Mouse (Mus musculus) liver, embryonic 11.5 days (tissue): ENCODE measurements around the gene AC134908.4. TPM values are rescaled to one million over a fixed set of nuclear protein-coding genes. Genes with fewer than 3 reads are reported as not detected.

ENCODE experiments used
- ATAC-seq: fragments of 200-750 bp; cut with Nextera tagmentation; replicated peaks from 2 replicates; pipeline ENCODE4 v1.8.0; 2017; ENCODE audit warnings: moderate number of reproducible peaks, mild to moderate bottlenecking, moderate TSS enrichment, moderate library complexity; ENCODE audit not compliant: low FRiP score
- DNase-seq: peaks from one replicate; pipeline ENCODE4 v3.0.0-alpha.2; 2017; ENCODE audit warnings: low spot score
- H3K27ac ChIP-seq: fragments of 300-500 bp; sonication (generic); 2 replicates; pipeline ENCODE4 v1.5.1; 2014; ENCODE audit warnings: mild to moderate bottlenecking, low read depth, low read length, control low read depth
- H3K27me3 ChIP-seq: fragments of 300-500 bp; sonication (generic); replicated peaks from 2 replicates; pipeline ENCODE4 v1.6.1; 2014; ENCODE audit warnings: low read length, mixed read lengths; ENCODE audit not compliant: control insufficient read depth, insufficient read depth
- H3K36me3 ChIP-seq: fragments of 300-500 bp; sonication (generic); 2 replicates; pipeline ENCODE4 v1.6.1; 2014; ENCODE audit warnings: mild to moderate bottlenecking, low read length, moderate library complexity, mixed read lengths; ENCODE audit not compliant: control insufficient read depth, insufficient read depth
- H3K4me1 ChIP-seq: fragments of 300-500 bp; sonication (generic); replicated peaks from 2 replicates; pipeline ENCODE4 v1.6.1; 2014; ENCODE audit warnings: low read length, mixed read lengths; ENCODE audit not compliant: control insufficient read depth, insufficient read depth
- H3K4me2 ChIP-seq: fragments of 300-500 bp; sonication (generic); 2 replicates; pipeline ENCODE4 v1.6.1; 2014; ENCODE audit warnings: mild to moderate bottlenecking, control low read depth, moderate library complexity
- H3K4me3 ChIP-seq: fragments of 300-500 bp; sonication (generic); 2 replicates; pipeline ENCODE4 v1.5.1; 2014; ENCODE audit warnings: low read depth, low read length, control low read depth
- H3K9ac ChIP-seq: fragments of 300-500 bp; sonication (generic); 2 replicates; pipeline ENCODE4 v1.6.1; 2014; ENCODE audit warnings: low read depth, low read length, control low read depth
- H3K9me3 ChIP-seq: fragments of 300-500 bp; sonication (generic); 2 replicates; pipeline ENCODE4 v1.6.1; 2016; ENCODE audit warnings: low read length, inconsistent platforms, mixed read lengths; ENCODE audit not compliant: control insufficient read depth
- WGBS: fragments of 180-500 bp; shearing (Covaris S2); extraction: QIAGEN DNeasy Blood & Tissue Kit; methylation state at CpG from one replicate; pipeline ENCODE4 v1.1.7; 2014; 5-methylcytosine and 5-hydroxymethylcytosine counted together
- polyA plus RNA-seq: library from polyadenylated mRNA; unstranded; fragments of >200 nt; fragmentation: Nextera tagmentation; extraction: Ambion mirVana; gene quantifications from 2 replicates; pipeline ENCODE4 v1.2.1, GENCODE M21; 2014

The AC134908.4 gene
- polyA plus RNA-seq, 1 experiment from 2014 or later = not detected

DNA sequence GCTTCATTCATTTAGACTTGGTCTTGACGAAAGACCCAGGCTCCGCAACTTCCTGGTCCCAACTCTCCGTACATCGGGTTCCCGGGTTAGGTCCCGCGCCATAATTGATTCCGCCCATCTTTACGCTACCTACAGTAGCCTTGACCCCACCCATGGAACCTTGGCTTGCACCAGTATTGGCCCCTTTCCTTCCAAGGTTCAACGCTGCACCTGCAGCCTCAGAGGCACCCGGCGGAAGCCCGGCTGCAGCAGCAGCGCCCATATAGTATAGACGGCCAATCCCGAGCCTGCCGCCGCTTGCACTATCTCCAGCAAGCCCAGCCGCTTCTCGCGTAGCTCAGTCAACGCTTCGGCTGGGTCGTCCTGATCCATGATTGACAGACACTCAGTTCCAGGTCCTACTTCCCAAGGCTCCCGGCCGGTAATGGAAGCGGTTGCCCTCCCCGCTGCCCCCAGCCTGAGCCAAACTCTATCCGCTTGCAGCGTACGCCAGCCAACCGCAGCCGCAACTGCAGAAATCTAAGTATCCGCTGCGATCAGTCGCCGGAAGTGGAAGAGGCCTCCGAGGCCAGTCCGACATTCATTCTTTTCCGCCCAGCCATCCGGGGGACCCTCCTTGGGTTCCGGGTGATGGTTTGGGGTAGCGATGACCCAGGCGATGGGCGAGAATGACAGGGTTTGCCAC, 3.5 kb downstream of the AC134908.4 start:
- no peaks in the 10 kb centered on the region; the same call in 1 of the 2 replicates for H3K36me3 ChIP-seq
- H3K9ac ChIP-seq = peak overlapping the region; percentile 81
- WGBS = under 1% methylated on average over 45 of the region's 45 CpGs
- H3K9me3 ChIP-seq = no peaks in the 10 kb centered on the region
- peak; percentile 69 for ATAC-seq
- H3K27me3 ChIP-seq = no peaks in the 10 kb centered on the region
- DNase-seq = peak; percentile 86
- peak overlapping the region; percentile 82 for H3K4me2 ChIP-seq
- H3K4me3 ChIP-seq = peak overlapping the region; percentile 85
- peak overlapping the region; percentile 94 for H3K27ac ChIP-seq
- H3K4me1 ChIP-seq = peaks cover 28% of the 10 kb centered on the region

DNA sequence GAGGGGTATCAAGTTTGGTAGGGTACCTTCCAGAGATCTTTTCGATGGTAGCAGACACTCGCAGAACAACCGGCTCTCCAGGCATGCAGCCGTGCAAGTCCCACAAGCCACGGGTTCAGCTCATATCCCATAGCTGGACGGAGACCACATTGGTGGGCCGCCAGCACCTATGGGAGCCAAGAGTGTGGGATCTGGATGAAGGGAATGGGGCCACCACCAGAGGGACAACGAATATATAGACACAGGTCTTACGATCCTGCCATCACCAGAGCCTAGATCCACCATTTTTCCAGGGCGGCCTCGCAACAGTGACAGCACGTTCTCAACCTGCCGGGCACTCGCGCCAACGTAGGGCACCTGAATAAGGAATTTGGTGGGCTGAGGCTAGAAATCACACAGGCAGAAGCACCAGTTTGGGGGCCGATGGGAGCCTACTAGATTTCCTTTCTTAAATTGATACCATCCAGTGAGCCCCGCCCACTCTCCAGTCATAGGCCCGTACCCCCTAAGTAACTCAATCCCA, 4.1 kb downstream of the AC134908.4 start:
- no peak; the same call in 1 of the 2 replicates for ATAC-seq
- H3K27ac ChIP-seq = peak overlapping the region; percentile 94
- H3K9ac ChIP-seq = peak overlapping the region; percentile 81
- 30% methylated on average over 19 of the region's 19 CpGs for WGBS
- H3K27me3 ChIP-seq = no peaks in the 10 kb centered on the region
- peak overlapping the region; percentile 85 for H3K4me3 ChIP-seq
- peaks cover 28% of the 10 kb centered on the region for H3K4me1 ChIP-seq
- no peaks in the 10 kb centered on the region for H3K9me3 ChIP-seq
- H3K36me3 ChIP-seq = no peaks in the 10 kb centered on the region; the same call in 1 of the 2 replicates
- no peak for DNase-seq
- peak overlapping the region; percentile 82 for H3K4me2 ChIP-seq

DNA sequence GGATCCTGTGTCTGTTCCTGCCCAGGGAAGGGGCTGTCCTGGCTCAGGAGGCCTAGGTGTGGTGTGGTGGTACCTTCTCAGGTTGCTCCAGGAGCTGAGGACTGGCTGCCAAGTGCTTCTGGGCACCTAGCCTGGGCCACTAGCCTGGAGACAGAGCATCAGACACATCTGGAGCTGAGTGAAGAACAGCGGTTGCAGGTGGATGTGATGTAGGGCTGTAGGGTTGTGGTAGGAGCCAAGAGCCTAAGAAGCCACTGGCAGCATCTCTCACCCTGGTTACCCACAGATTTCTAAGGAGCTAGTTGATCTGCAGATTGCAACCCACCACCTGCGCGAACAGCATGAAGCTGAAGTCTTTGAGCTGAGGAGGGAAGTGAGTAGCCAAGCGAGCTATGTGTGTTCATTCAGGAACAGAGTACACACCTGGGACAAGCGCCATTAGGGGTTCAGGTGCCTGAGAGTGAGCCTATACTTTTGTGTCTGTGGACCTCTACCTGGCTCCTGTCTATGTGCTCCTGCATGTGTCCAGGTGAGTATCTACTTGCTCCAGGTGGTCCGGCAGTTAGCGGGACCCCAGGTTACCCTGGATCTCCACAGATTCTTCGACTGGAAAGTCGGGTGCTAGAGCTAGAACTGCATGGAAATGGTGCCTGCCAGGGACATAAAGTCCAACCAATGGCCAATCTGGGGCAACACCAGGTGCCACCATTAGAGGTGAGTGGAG, 8.5 kb downstream of the AC134908.4 start:
- DNase-seq = no peak
- H3K36me3 ChIP-seq = peaks cover 11% of the 10 kb centered on the region
- WGBS = 91% methylated on average over 9 of the region's 9 CpGs

DNA sequence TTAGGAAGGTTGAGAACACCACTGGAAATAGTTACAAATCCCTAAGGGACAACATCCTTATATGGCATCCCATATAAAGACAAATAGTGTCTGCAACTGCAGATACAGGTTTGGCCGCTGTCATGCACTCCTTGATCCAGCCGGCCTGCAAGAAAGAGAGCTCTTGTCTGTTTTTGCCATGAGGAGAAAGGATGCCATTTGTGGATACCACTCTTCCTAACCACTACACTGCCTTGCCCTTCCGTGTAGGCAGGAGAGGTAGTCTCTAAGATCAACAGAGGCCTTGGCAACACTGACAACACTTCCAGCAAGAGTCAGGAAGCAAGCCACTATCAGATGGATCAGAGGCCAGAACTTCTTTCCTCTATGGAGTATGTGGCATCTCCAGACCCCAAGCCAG, 9.2 kb downstream of the AC134908.4 start, which contains the start of gene Ccdc78:
TSS of gene Ccdc78 (plus strand) at position 301 of the 400 bp plus-strand sequence.
- ATAC-seq (no peak), DNase-seq (no peak)
- peaks cover 17% of the 10 kb centered on the region for H3K4me1 ChIP-seq
- H3K4me2 ChIP-seq = peak within 1 kb of the TSS; percentile 92
- peak within 1 kb of the TSS; percentile 76 for H3K9ac ChIP-seq
- H3K36me3 ChIP-seq = peaks cover 16% of the 10 kb centered on the region
- peak within 1 kb of the TSS; percentile 73 for H3K27ac ChIP-seq
- H3K27me3 ChIP-seq = no peaks in the 10 kb centered on the region
- H3K9me3 ChIP-seq = no peaks in the 10 kb centered on the region
- WGBS = 74% methylated on average over 3 of the region's 3 CpGs
- peak within 1 kb of the TSS; percentile 73 for H3K4me3 ChIP-seq

More for the DNA sequence above, 8.5 kb downstream of the AC134908.4 start:
- H3K4me2 ChIP-seq = no peak overlapping the region
- no peaks in the 10 kb centered on the region for H3K27me3 ChIP-seq
- no peak for ATAC-seq
- H3K4me3 ChIP-seq = no peak overlapping the region
- no peak overlapping the region for H3K27ac ChIP-seq
- no peaks in the 10 kb centered on the region for H3K9me3 ChIP-seq
- H3K9ac ChIP-seq = no peak overlapping the region
- peaks cover 20% of the 10 kb centered on the region for H3K4me1 ChIP-seq

DNA sequence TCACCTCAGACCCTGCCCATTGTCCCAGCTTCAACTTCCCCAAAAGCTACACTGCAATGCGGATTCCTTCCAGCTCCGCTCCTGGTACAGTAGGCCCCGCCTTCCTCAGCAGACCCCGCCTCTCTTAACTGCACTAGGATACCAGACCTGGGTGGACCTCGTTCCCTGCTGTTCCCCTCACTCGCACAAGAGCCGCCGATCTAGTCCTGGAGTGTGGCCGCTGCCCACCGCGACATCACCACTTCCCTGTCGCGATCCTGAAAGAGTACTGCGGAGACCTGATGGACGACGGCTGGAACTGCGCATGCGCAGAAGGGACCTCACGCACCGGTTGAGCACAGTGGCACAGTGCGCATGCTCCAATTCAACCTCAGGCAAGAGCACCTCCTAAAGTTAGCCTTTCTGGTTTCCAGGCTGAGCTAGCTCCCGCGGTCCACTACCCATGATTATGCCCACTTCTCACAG, 10.1 kb downstream of the AC134908.4 start, which contains the start of gene Haghl:
TSS of gene Haghl (minus strand) at position 393 of the 465 bp plus-strand sequence.
- Histone ChIP-seq H3K4me3 (peak within 1 kb of the TSS; percentile 73), H3K27me3 (no peaks in the 10 kb centered on the region), H3K4me1 (peaks cover 9% of the 10 kb centered on the region), H3K27ac (peak within 1 kb of the TSS; percentile 73), H3K9me3 (no peaks in the 10 kb centered on the region), H3K4me2 (peak within 1 kb of the TSS; percentile 92), H3K36me3 (peaks cover 22% of the 10 kb centered on the region), H3K9ac (peak within 1 kb of the TSS; percentile 76)
- WGBS = under 1% methylated on average over 23 of the region's 23 CpGs
- peak; percentile 96 for DNase-seq
- ATAC-seq = peak; percentile 78

DNA sequence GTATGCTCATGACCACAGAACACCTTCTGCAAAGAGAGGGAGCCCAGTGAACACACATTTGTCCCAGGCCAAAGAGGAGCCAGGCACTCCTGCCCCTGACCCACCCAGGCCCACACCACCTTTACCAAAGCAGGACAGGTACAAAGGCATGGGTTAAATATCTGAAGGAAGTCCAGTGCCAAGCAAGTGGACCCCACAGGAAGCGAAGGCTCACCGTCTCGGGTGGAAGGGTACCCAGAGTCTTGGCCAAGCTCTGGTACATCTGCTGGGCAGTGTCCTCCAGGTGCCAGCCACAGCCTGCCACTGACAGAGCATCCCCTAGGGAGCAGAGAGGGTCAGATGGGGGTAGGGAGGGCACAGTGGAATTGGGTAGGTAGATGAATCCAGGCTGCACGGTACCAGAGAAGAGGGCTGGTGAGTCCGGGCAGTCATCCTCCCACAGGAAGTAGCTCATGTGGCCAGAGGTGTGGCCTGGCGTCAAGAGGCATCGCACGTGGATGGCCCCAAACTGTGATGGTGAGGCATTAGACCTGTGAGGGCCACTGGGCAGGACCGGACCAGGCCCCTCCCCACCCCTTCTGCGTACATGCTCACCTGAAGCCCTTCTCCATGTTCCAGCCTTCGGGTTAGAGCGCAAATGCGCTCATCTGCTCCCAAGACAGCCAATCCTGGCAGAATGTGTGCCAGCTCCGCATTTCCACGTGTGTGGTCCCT, 11.4 kb downstream of the AC134908.4 start:
- no peak for ATAC-seq
- H3K4me3 ChIP-seq = peak overlapping the region; percentile 73
- 82% methylated on average over 15 of the region's 15 CpGs for WGBS

DNA sequence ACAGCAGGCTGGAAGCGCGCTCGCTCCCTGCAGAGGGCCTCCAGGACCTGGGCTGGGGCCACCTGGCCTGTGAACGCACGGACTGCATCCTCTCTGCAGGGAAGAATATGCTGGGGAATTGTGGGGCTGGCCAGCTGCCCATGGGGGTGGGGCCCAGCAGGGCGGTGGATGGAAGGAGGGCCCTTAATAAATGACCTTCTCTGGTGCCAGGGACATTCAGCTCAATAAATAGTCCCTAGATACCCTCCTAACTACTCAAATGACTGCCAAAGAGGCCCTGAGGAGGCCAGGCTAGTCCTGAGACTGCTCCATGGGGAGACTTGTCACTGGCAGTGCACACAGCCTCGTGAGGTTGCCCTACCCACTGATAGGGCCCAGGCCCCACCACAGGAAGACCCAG, 12.4 kb downstream of the AC134908.4 start:
- Histone ChIP-seq H3K9ac (no peak overlapping the region), H3K36me3 (peaks cover 26% of the 10 kb centered on the region), H3K4me2 (no peak overlapping the region), H3K27me3 (no peaks in the 10 kb centered on the region), H3K27ac (no peak overlapping the region), H3K4me1 (peaks cover 9% of the 10 kb centered on the region), H3K9me3 (no peaks in the 10 kb centered on the region), H3K4me3 (no peak overlapping the region)
- 85% methylated on average over 7 of the region's 7 CpGs for WGBS
- ATAC-seq = no peak
- no peak for DNase-seq

More for the DNA sequence above, 11.4 kb downstream of the AC134908.4 start:
- Histone ChIP-seq H3K27me3 (no peaks in the 10 kb centered on the region), H3K4me2 (peak overlapping the region; percentile 92), H3K36me3 (peaks cover 24% of the 10 kb centered on the region), H3K4me1 (peaks cover 9% of the 10 kb centered on the region), H3K9ac (peak overlapping the region; percentile 76), H3K9me3 (no peaks in the 10 kb centered on the region), H3K27ac (no peak overlapping the region)
- DNase-seq = no peak

DNA sequence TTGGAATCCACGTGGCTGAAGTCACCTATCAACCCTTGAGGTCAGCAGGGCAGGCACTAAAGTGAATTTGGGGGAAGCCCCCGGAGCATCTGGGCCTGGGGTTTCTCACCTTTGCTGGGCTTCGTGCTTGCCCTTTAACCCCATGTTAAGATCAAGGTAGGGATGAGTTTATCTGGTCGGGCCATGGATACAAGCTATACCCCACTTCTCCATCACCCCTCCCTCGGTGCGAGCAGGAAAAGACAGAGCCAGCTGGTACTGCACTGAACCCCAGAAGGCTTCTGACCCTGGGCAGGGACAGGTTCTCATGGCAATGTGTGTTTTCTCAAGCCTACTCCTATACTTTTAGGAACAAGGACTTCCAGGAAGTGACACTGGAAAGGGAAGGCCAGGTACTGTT, 14.1 kb downstream of the AC134908.4 start:
- DNase-seq = no peak

More for the DNA sequence above, 14.1 kb downstream of the AC134908.4 start:
- no peak overlapping the region for H3K4me2 ChIP-seq
- WGBS = 81% methylated on average over 6 of the region's 6 CpGs
- no peaks in the 10 kb centered on the region for H3K27me3 ChIP-seq
- H3K36me3 ChIP-seq = peaks cover 29% of the 10 kb centered on the region
- H3K9ac ChIP-seq = no peak overlapping the region
- ATAC-seq = no peak
- no peaks in the 10 kb centered on the region for H3K9me3 ChIP-seq
- no peak overlapping the region for H3K4me3 ChIP-seq
- no peak overlapping the region for H3K27ac ChIP-seq
- peaks cover 9% of the 10 kb centered on the region for H3K4me1 ChIP-seq
